Mouse (Mus musculus): ENCODE measurements around the gene Snx30.
A peak's percentile ranks its signal among the peaks of the same experiment; 100 is the strongest.

Snx30 gene

GRCm38 (mm10) chr4:59825634-59826033 lies 20.0 kb downstream of the Snx30 start:
- no peak for DNase-seq

GRCm38 (mm10) chr4:59826381-59826780 lies 20.7 kb downstream of the Snx30 start:
- DNase-seq: no peak

GRCm38 (mm10) chr4:59829072-59829471 lies 23.4 kb downstream of the Snx30 start:
- DNase-seq: no peak

- peak; percentile 41 for DNase-seq
These were observed 25.4 kb downstream of the Snx30 start for GRCm38 (mm10) chr4:59831038-59831437.

GRCm38 (mm10) chr4:59832810-59833209 lies 27.2 kb downstream of the Snx30 start:
- DNase-seq: no peak

GRCm38 (mm10) chr4:59837659-59838058 lies 32.0 kb downstream of the Snx30 start:
- peak; percentile 57 for DNase-seq

- DNase-seq: no peak
These were observed 39.0 kb downstream of the Snx30 start for GRCm38 (mm10) chr4:59844460-59845244.

GRCm38 (mm10) chr4:59845245-59845637 lies 39.6 kb downstream of the Snx30 start:
- DNase-seq: no peak

GRCm38 (mm10) chr4:59847447-59847846 lies 41.8 kb downstream of the Snx30 start:
- no peak for DNase-seq

- peak; percentile 84 for DNase-seq
These were observed 44.5 kb downstream of the Snx30 start for GRCm38 (mm10) chr4:59850181-59850580.

- no peak for DNase-seq
These were observed 45.4 kb downstream of the Snx30 start for GRCm38 (mm10) chr4:59850886-59851623.

- no peak for DNase-seq
These were observed 47.5 kb downstream of the Snx30 start for GRCm38 (mm10) chr4:59853155-59853554.

GRCm38 (mm10) chr4:59859693-59860425 lies 54.2 kb downstream of the Snx30 start:
- DNase-seq: no peak

- no peak for DNase-seq
These were observed 54.8 kb downstream of the Snx30 start for GRCm38 (mm10) chr4:59860431-59860830.

- no peak for DNase-seq
These were observed 56.2 kb downstream of the Snx30 start for GRCm38 (mm10) chr4:59861871-59862270.

GRCm38 (mm10) chr4:59862335-59862734 lies 56.7 kb downstream of the Snx30 start:
- DNase-seq: no peak

GRCm38 (mm10) chr4:59863869-59864268 lies 58.2 kb downstream of the Snx30 start:
- no peak for DNase-seq

- no peak for DNase-seq
These were observed 62.4 kb downstream of the Snx30 start for GRCm38 (mm10) chr4:59868086-59868485.

GRCm38 (mm10) chr4:59869488-59870057 lies 63.9 kb downstream of the Snx30 start:
- DNase-seq: peak; percentile 44

- DNase-seq: no peak
These were observed 64.8 kb downstream of the Snx30 start for GRCm38 (mm10) chr4:59870433-59870832.

GRCm38 (mm10) chr4:59870859-59871591 lies 65.4 kb downstream of the Snx30 start:
- peak; percentile 88 for DNase-seq

GRCm38 (mm10) chr4:59873240-59873639 lies 67.6 kb downstream of the Snx30 start:
- no peak for DNase-seq
